Mouse (Mus musculus): ENCODE results near the gene Tmtc4.
A peak's percentile ranks its signal among the peaks of the same experiment; 100 is the strongest.

The Tmtc4 gene

GRCm38 (mm10) chr14:122901177-122901576 is 82.7 kb downstream of the Tmtc4 start:
- DNase-seq, result no peak

- DNase-seq, result no peak
Measured at GRCm38 (mm10) chr14:122900679-122901078, 83.2 kb downstream of the Tmtc4 start.

GRCm38 (mm10) chr14:122898550-122898949 is 85.3 kb downstream of the Tmtc4 start:
- DNase-seq, result no peak

GRCm38 (mm10) chr14:122896106-122896505 is 87.7 kb downstream of the Tmtc4 start:
- no peak for DNase-seq

GRCm38 (mm10) chr14:122891470-122891968 is 92.3 kb downstream of the Tmtc4 start:
- DNase-seq, result no peak

- no peak for DNase-seq
Measured at GRCm38 (mm10) chr14:122888480-122888872, 95.4 kb downstream of the Tmtc4 start.

GRCm38 (mm10) chr14:122887702-122888479 is 95.9 kb downstream of the Tmtc4 start:
- DNase-seq, result no peak

GRCm38 (mm10) chr14:122887278-122887677 is 96.6 kb downstream of the Tmtc4 start:
- DNase-seq, result no peak

GRCm38 (mm10) chr14:122885893-122886292 is 97.9 kb downstream of the Tmtc4 start:
- no peak for DNase-seq

GRCm38 (mm10) chr14:122883821-122884584 is 99.8 kb downstream of the Tmtc4 start:
- DNase-seq, result no peak

GRCm38 (mm10) chr14:122883410-122883806 is 100.4 kb downstream of the Tmtc4 start:
- DNase-seq, result no peak

GRCm38 (mm10) chr14:122882795-122883409 is 100.9 kb downstream of the Tmtc4 start:
- no peak for DNase-seq

GRCm38 (mm10) chr14:122882201-122882639 is 101.6 kb downstream of the Tmtc4 start:
- no peak for DNase-seq

- no peak for DNase-seq
Measured at GRCm38 (mm10) chr14:122881699-122882098, 102.1 kb downstream of the Tmtc4 start.

GRCm38 (mm10) chr14:122880291-122880690 is 103.5 kb downstream of the Tmtc4 start:
- no peak for DNase-seq

- no peak for DNase-seq
Measured at GRCm38 (mm10) chr14:122877787-122878186, 106.0 kb downstream of the Tmtc4 start.

- DNase-seq, result peak in 1 of 2 experiments; percentile 17
Measured at GRCm38 (mm10) chr14:122876723-122877122, 107.1 kb downstream of the Tmtc4 start.

- peak; percentile 60 to 84 for DNase-seq
Measured at GRCm38 (mm10) chr14:122876163-122876562, 107.7 kb downstream of the Tmtc4 start.

GRCm38 (mm10) chr14:122875636-122876035 is 108.2 kb downstream of the Tmtc4 start:
- no peak for DNase-seq

GRCm38 (mm10) chr14:122875056-122875455 is 108.8 kb downstream of the Tmtc4 start:
- DNase-seq, result no peak

- no peak for DNase-seq
Measured at GRCm38 (mm10) chr14:122872612-122873011, 111.2 kb downstream of the Tmtc4 start.

GRCm38 (mm10) chr14:122871841-122872580 is 111.8 kb downstream of the Tmtc4 start:
- DNase-seq, result no peak

- no peak for DNase-seq
Measured at GRCm38 (mm10) chr14:122869831-122870230, 114.0 kb downstream of the Tmtc4 start.
